Mouse (Mus musculus): ENCODE measurements around the gene Cd2bp2. TPM values are rescaled to one million over a fixed set of nuclear protein-coding genes. Genes with fewer than 3 reads are reported as not detected.
"Not testable (repeated sequence)": the region's sequence is repeated elsewhere in the genome, so short reads cannot be mapped to it uniquely, and the experiment has no call there.

Cd2bp2 gene
- total RNA-seq, 2 experiments from 2014 or later, result 73.9 to 84.5 TPM

DNA sequence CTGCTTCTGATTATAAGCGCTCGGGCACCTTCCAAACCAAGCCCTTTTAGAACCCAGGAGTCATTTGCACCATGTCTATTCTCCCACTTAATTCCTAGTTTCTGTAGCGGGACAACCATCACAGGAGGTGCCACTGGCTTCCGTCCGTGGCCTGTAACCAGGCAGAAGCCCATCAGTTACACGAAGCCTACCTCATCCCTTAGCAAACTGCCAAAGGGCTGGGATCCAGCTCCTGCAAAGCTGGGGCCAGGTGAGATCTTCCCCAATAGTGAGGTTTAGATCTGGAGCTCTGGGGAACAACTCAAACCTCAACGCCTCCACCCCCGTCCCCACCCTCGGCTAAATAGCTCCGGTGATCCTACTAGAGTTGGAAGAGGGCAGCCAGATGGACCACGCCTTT lies 634 bp upstream of the Cd2bp2 start:
- intact Hi-C loops (cut with DNase I), result no loop called here

DNA sequence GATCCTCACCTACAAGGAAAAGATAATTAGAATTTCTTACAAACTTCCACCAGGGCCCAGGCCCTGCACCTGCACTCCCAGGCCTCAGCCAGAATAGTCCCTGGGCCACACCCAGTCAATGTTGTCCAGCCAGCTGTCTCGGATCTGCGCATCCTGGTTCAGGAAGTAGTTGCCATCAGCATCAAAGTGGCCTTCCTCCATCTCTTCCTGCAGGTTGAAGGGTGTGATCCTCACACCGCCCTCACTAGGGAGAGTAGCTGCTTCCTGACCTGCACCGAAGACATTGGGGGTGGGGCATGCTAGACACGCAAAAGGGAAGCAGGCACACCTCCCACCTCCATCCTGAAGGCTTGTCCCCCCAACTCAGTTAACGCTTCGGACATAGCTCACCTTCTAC lies 1.2 kb downstream of the Cd2bp2 start:
- DNase-seq (ENCODE audit: low spot score in 2 of 2), result no peak
- intact Hi-C loops (cut with DNase I), result no loop called here

More for the DNA sequence above, 634 bp upstream of the Cd2bp2 start:
- DNase-seq (ENCODE audit: low spot score in 2 of 2), result no peak

DNA sequence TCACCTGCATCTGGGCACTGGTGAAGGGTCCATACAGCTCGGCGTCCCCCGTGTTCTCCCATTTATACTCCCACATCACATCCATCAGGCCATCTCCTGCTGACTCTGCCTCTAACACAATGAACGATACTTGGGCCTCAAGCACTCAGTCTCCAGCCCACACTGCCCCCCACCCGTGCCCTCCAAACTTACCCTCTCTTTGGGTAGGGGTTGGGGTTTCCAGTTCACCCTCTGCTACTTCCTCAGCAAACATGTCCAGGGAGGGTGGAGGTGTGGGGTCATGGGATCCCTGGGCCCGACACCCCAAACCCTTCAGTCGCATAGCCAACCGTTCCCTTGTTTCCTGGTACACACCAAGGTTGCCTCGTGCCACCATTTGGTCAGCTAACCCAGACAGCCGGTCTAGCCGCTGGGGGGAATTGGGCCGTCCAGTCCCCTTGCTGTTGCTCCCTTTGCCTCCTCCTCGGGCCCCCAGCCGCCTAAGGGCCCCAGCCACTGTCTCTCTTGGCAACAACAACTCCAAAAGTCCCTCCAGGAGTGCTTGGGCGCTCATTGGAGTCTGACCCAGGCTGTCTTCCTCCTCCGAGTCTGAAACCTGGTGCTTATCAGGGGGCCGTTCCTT lies 1.7 kb downstream of the Cd2bp2 start:
- no peak for DNase-seq (ENCODE audit: low spot score in 2 of 2)
- intact Hi-C loops (cut with DNase I), result no loop called here

DNA sequence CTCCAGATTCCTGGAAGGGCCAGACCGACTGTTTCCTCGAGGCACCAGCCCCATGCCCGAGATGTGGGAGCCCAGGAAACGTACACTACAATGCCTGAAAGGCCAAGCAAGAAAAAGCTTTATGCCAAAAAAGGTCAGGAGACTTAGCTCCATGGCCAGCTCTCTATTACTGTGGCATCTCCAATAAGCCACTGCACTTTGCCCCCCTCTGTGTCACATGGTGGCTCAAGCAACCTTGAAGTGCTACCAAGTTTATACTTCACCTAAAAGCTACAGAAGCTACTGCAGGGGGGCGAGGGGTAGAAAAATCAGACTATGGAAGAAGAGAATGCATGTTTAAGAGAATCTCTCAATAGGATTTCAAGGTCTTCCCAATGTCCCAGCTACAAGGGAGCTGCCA lies 2.9 kb downstream of the Cd2bp2 start:
- DNase-seq (ENCODE audit: low spot score in 2 of 2), result no peak
- intact Hi-C loops (cut with DNase I), result no loop called here

DNA sequence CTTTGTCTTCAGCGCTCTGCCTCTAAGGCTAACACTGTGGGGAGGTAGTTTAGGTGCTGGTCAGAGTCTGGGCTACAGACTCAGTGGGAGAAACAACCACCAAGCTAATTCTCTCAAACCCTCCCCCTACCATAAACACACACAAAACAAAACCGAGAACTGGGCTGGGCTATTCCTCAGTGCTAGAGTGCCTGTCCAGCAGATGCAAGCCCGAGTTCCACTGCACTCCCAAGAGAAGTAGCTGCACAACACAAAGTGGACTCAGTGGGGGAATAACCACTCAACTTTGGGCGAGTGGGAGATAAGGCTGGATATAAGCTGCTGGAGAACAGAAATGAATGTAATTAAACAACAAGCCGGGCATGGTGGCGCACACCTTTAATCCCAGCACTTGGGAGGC lies 5.2 kb downstream of the Cd2bp2 start:
- intact Hi-C loops (cut with DNase I), result no loop called here
- DNase-seq (ENCODE audit: low spot score in 2 of 2), result no peak

DNA sequence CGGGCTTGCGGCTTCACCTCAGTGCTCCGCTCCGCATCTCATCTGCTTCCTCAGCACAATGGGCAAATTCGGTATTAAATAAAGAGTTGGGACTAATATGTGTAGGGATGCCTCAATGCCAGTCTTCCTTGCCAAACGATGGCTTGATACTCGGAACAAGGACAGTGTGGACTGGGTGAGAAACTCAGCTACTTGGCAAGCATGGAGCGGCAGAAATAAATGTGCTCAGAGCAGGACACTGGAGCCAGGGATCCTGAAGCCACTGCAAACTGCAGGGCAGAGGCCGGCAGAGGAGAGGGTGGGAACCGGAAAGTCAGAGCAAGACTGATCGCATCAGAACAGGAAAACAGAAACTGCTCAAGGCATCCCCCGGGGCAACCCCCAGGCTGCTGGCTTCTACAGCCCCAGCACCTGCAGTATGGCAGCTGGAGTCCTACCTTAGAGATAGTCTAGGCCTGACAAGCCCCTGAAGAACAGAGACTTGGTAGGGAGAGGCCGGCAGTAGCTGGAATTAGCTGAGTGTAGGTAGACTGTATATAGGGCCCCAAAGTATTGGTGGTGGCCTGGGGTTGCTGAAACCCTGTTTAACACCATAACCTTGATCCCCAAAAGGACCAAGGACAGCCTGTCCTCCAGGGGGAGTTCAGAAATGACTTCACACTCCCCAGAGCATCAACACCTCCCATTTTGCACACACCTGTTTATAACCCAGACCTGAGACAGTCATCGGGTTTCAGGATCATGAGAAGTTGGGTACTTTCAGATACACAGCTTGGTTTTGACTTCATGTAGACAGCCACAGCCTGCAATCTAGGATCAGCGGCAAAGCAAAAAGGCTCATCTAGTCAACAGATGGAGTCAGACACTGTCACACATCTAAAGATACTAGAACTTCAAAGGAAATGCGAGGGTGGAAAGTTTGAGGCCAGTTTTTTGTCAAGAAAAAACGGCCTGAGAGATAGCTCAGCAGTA lies 7.3 kb downstream of the Cd2bp2 start:
- no peak for DNase-seq (ENCODE audit: low spot score in 2 of 2)
- intact Hi-C loops (cut with DNase I), result no loop called here

DNA sequence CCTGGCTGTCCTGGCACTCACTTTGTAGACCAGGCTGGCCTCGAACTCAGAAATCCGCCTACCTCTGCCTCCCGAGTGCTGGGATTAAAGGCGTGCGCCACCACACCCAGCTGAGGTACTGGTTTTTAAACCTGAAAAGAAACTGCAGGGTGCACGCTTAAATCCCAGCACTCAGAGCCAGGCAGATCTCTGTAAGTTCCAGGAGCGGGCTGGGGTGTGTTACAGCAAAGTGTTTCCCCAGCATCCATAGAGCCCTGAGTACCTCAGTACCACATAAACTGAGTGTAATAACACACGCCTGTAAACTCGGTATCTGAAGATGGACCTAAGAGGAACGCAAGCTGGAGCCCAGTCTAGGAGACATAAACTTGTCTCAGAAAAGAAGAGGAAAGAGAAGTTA lies 8.5 kb downstream of the Cd2bp2 start:
- no peak for DNase-seq (ENCODE audit: low spot score in 2 of 2)
- intact Hi-C loops (cut with DNase I), result no loop called here

DNA sequence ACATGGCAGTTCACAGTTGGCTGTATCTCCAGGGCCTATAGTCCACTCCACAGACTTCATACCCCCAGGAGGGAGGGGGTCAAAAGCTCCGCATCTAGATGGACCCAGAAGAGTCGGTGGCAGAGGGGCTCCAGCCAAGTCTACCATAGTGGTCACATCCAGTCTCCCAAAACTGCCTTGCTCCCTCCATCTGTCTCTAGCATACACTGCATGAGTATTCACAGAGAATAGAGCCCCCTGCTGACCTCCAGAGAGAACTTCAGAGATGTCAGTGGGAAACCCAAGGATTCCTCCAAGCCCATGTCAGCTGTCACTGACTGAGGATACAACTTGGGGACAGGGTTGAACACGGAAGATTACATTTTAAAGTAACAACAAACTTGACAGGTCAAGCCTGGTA lies 10.2 kb downstream of the Cd2bp2 start:
- no peak for DNase-seq (ENCODE audit: low spot score in 2 of 2)
- intact Hi-C loops (cut with DNase I), result loop anchor here (2.0 kb wide), 1 partner anchor 69 kb away; no protein-coding TSS in a partner anchor

DNA sequence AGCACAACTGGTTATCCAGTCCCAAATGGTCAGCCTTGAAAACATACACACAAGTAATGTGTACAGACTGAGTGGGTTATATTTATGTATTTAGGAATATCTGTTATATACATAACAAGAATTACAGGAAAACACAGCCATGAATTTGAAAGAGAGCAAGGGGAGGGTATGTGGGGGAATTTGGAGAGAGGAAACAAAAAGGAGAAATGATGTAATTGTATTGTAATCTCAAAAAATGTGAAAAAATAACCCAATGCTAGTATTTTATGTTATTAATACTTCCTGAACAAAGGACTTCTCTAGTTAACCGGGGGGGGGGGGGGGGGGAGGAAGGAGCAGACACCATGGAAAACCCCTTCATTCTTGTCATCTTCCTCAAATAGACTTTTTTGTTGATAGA lies 11.1 kb downstream of the Cd2bp2 start:
- intact Hi-C loops (cut with DNase I), result loop anchor here (2.0 kb wide), 1 partner anchor 68 kb away; no protein-coding TSS in a partner anchor

DNA sequence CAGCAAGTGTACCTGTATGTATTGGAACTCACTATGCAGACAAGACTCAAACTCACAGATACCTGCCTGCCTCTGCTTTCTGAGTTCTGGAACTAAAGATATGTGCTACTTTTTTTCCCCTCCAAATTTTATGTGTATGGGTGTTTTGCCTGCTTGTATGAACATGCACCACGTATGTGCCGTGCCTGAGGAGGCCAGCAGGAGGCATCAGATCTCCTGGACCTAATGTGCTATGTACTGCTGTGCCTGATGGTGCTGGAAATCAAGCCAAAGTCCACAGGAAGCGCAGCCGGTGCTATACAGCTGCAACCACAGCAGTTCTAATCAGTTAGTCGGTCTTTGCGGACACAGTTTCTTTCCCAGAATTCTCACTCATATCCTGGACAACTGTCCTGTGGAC lies 12.0 kb downstream of the Cd2bp2 start:
- intact Hi-C loops (cut with DNase I), result loop anchor here (2.0 kb wide), 1 partner anchor 67 kb away; no protein-coding TSS in a partner anchor
- DNase-seq (ENCODE audit: low spot score in 2 of 2), result no peak

More for the DNA sequence above, 11.1 kb downstream of the Cd2bp2 start:
- no peak for DNase-seq (ENCODE audit: low spot score in 2 of 2)

DNA sequence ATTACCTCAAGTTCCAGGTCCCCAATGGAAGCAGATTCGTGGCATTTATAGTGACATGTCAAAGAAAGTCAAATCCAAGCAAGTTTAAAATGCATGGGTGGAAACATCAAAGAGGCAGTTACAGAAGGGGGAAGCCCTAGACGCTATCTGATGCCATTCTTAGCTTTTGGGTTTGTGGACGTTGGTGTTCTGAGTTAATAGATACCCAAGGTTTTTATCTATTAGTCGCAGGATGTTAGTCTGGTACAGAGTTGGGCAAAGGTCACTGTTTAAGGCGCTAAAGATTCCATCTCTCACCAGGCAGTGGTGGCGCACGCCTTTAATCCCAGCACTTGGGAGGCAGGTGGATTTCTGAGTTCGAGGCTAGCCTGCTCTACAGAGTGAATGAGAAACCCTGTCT lies 12.5 kb downstream of the Cd2bp2 start:
- DNase-seq (ENCODE audit: low spot score in 2 of 2), result no peak
- intact Hi-C loops (cut with DNase I), result no loop called here

DNA sequence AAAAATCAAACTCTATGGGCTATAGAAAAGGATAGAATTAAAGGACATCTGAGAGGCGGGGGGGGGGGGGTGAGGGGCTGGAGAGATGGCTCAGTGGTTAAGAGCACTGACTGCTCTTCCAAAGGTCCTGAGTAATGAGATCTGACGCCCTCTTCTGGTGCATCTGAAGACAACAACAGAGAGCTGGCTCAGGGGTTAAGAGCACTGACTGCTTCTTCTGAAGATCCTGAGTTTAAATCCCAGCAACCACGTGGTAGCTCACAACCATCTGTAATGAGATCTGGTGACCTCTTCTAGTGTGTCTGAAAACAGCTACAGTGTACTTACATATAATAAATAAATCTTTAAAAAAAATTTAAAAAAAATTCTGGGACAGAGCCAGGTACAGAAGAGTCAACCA lies 14.1 kb downstream of the Cd2bp2 start:
- intact Hi-C loops (cut with DNase I); DNase-seq (ENCODE audit: low spot score in 2 of 2): not testable (repeated sequence)

DNA sequence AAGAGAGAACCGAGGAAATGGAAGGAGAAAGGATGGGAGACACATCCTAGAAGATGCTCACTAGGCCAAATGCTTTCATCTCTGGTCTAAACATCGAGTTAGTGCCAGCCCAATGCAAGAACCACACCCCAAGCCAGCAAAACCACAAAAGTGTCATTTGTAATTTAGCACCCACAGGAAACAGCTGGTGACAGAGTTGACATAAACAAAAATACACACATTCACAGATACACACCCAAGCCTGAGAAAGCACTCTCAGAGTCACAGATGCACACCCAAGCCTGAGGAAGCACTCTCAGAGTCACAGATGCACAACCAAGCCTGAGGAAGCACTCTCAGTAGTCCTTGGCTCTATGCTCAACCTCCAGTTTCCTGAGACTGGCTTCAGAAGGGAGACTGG lies 15.1 kb downstream of the Cd2bp2 start:
- intact Hi-C loops (cut with DNase I), result no loop called here
- no peak for DNase-seq (ENCODE audit: low spot score in 2 of 2)

DNA sequence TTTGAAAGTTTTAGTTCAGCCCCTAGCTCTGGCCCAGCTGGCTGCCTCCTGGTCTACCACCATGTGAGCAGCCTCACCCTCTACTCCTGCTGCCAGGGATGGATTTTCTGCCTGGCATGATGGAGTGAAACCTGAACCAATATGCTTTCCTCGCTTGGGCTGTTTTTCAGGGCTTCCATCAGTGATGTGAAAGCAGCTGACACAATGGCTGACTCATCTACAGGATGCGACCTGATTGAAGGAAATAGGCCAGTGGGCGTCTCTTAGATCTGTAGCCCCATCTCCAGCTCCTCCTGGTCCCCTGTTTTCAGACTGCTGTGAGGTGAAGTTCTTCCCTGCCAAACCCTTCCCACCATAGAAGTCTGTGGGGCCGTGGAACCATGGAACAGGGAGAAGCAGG lies 18.9 kb downstream of the Cd2bp2 start:
- intact Hi-C loops (cut with DNase I), result loop anchor here (5.0 kb wide), 1 partner anchor 35 kb away; no protein-coding TSS in a partner anchor
- no peak for DNase-seq (ENCODE audit: low spot score in 2 of 2)

DNA sequence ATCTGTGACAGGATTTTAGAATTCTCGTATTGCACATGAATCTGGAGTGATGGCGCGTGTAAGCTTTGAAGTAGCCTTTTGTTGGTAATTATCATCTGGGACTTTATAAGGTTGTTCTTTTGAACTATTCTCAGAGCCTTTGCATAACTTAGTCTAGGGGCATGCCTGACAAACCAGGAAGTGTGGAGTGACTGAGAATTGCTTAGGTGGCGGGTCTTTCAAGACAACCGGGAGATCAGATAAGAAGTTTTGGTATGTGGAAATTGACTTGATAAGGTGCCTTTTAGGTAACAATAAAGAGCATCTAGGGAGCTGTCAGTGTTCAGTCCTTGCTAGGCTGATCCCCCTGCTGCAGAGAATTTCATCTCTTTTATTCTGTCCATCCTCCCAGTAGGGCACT lies 29.3 kb downstream of the Cd2bp2 start:
- intact Hi-C loops (cut with DNase I), result no loop called here
- no peak for DNase-seq (ENCODE audit: low spot score in 2 of 2)

DNA sequence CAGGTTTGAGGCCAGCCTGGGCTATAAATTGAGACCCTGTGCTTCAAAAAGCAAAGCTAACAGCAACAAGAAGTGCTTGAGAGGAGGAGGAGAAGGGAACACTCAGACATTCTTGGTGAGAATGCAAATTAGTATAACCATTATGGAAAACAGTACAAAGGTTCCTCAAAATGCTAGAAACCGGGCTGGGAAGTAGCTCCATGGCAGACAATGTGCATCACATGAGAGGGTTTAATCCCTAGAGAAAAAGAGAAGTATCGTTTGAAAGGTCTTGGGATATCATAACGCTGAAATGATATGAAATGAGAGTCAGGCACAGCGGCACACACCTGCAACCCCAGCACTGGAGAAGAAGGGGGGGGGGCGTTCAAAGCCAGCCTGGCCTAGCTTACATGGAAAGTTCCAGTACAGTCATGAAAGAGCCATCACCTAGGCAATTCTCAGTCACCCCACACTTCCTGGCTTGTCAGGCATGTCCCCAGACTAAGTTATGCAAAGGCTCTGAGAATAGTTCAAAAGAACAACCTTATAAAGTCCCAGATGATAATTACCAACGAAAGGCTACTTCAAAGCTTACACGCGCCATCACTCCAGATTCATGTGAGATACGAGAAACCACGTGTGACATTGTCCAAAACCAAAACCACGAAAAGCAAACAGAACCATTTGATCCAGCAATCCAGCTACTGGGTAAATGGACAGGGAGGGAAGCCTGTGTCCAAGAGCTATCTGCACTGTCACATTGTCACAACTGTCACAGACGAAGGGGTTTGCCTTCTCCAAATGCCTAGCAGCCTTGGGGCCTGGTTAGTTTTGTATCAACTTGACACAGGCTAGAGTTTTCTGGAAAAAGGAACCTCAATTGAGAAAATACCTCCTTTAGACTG lies 30.0 kb downstream of the Cd2bp2 start:
- DNase-seq (ENCODE audit: low spot score in 2 of 2), result no peak
- intact Hi-C loops (cut with DNase I), result no loop called here

DNA sequence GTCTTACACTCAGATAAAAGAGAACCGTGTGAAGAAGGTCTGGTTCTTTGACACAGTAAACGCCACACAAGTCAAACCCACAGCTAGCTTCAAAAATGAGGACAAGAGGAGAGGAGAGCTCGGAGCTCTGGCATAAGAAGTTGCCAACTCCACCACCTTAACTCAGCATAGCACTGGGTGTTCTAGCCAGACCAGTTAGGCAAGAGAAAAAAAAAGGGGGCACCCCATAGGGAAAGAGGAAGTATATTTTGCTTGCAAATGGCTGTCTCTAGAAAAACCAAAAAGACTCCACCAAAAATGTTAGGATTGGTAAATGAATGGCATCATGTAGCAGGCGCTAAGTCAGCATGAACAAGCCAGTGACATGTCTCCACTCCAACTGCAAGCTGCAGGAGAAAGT lies 31.8 kb downstream of the Cd2bp2 start:
- intact Hi-C loops (cut with DNase I), result no loop called here
- no peak for DNase-seq (ENCODE audit: low spot score in 2 of 2)

DNA sequence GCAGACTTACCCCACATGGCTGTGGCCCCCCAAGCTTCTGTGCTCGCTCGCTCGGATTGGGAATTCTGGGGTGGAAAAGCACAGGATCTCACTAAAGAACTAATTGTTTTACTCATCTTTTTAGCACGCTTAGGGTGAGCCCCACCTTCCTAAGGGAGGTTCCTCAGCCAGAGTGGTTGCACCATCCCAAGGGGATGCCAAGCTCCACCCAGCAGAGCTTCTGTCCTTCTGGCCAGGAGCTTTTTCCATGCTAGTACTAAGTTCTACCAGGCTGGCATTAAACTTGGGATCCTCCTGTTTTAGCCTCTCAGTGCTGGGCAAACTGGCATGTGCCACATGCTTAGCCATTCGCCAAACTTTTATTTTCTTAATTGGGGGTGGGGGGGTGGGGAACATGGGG lies 33.3 kb downstream of the Cd2bp2 start:
- intact Hi-C loops (cut with DNase I), result no loop called here
- DNase-seq (ENCODE audit: low spot score in 2 of 2), result no peak

DNA sequence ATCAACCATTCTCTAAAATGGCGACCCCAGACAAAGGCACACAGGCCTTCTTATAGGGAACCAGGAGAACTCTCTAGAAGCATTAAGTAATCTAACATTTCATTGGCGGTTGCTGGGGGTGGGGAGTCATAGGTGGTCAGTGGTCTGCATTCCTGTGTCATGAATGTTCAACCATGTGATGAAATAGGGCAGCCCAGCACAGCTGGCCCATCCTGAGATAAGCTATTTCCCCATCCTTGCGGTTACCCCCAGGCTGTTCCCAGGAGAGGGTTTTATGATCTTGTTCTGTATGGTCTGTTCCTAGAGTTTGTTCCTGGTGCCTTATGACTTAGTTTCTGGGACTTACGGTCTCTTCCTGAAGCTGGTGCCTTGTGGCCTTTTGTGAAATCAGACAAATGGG lies 38.3 kb downstream of the Cd2bp2 start:
- DNase-seq (ENCODE audit: low spot score in 2 of 2), result no peak
- intact Hi-C loops (cut with DNase I), result no loop called here

DNA sequence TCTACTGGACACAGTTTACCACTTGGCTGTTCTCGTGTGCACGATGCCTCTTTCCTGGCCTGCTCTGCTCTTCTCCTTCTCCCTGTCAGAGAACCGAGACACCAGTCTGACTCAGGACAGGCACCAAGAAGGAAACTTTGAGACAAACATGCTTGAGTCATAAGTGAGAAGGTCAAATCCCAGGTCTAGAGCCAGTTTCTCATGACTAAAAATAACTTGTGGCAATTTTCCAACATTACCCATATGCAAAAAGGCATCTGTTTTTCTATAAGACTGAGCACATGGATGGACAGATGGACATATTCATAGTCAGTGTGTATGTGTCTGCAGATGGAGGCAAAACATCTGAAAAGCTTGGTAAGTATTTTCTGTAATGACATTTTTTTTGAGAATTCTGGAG lies 42.4 kb downstream of the Cd2bp2 start:
- no peak for DNase-seq (ENCODE audit: low spot score in 2 of 2)
- intact Hi-C loops (cut with DNase I), result no loop called here

Data from left cerebral cortex, postnatal 14 days (tissue).